Mouse (Mus musculus) hindbrain, embryonic 14.5 days (tissue): Measurements from ENCODE around the gene Slc9a3. TPM values are rescaled to one million over a fixed set of nuclear protein-coding genes. Genes with fewer than 3 reads are reported as not detected.

Source experiments
- ATAC-seq: fragments of 200-750 bp; cut with Nextera tagmentation; 2 replicates; pipeline ENCODE4 v1.8.0; 2017; ENCODE audit warnings: moderate number of reproducible peaks, mild to moderate bottlenecking, moderate TSS enrichment, moderate library complexity; ENCODE audit not compliant: low FRiP score
- DNase-seq: peaks from one replicate; pipeline ENCODE4 v3.0.0-alpha.2; 2015; ENCODE audit warnings: low spot score
- H3K27ac ChIP-seq: fragments of 300-500 bp; sonication (generic); 2 replicates; pipeline ENCODE4 v1.5.1; 2014; ENCODE audit warnings: mild to moderate bottlenecking, moderate library complexity
- H3K27me3 ChIP-seq: fragments of 300-500 bp; sonication (generic); 2 replicates; pipeline ENCODE4 v1.6.1; 2014; ENCODE audit warnings: mild to moderate bottlenecking, low read length, mixed read lengths; ENCODE audit not compliant: control insufficient read depth, insufficient read depth
- H3K36me3 ChIP-seq: fragments of 300-500 bp; sonication (generic); replicated peaks from 2 replicates; pipeline ENCODE4 v1.6.1; 2014; ENCODE audit not compliant: control insufficient read depth, insufficient read depth
- H3K4me1 ChIP-seq: fragments of 300-500 bp; sonication (generic); replicated peaks from 2 replicates; pipeline ENCODE4 v1.6.1; 2014; ENCODE audit warnings: antibody characterized with exemption, low read length, mixed read lengths; ENCODE audit not compliant: control insufficient read depth, insufficient read depth
- H3K4me2 ChIP-seq: fragments of 300-500 bp; sonication (generic); replicated peaks from 2 replicates; pipeline ENCODE4 v1.6.1; 2014; ENCODE audit warnings: mild to moderate bottlenecking, moderate library complexity
- H3K4me3 ChIP-seq: fragments of 300-500 bp; sonication (generic); replicated peaks from 2 replicates; pipeline ENCODE4 v1.5.1; 2014; ENCODE audit warnings: mild to moderate bottlenecking, low read length
- H3K9ac ChIP-seq: fragments of 300-500 bp; sonication (generic); 2 replicates; pipeline ENCODE4 v1.6.1; 2014
- H3K9me3 ChIP-seq: fragments of 300-500 bp; sonication (generic); 2 replicates; pipeline ENCODE4 v1.6.1; 2016; ENCODE audit warnings: low read length; ENCODE audit not compliant: control insufficient read depth
- WGBS: fragments of 180-500 bp; shearing (Covaris S2); extraction: QIAGEN DNeasy Blood & Tissue Kit; methylation state at CpG from one replicate; pipeline ENCODE4 v1.1.7; 2014; 5-methylcytosine and 5-hydroxymethylcytosine counted together
- polyA plus RNA-seq: library from polyadenylated mRNA; unstranded; fragments of >200 nt; fragmentation: Nextera tagmentation; extraction: Ambion mirVana; gene quantifications from 2 replicates; pipeline ENCODE4 v1.2.1, GENCODE M21; 2014

The Slc9a3 gene
- polyA plus RNA-seq, 1 experiment from 2014 or later, result 0.46 TPM

DNA sequence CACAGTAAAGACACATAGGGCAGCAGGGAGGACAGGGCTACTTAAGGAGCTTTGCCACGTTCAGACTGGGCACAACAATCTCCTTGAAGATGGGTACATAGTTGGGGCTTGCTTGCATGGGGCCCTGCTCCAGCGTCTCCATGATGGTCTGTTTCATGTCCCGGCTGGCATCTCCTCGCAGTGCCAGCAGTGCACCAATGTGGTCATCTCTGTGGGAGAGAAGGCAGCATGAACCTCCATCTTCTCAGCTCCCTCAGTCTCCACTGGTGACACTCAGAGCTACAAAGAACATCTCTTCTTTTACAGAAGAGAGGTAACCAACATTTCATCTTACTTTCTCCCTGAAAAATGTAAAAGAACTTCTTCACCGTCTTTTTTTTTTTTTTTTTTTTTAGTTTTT is 50.8 kb downstream of the Slc9a3 start:
- Histone ChIP-seq H3K36me3 (peaks cover 64% of the 10 kb centered on the region), H3K4me2 (no peak overlapping the region), H3K9me3 (no peaks in the 10 kb centered on the region), H3K9ac (no peak overlapping the region), H3K27me3 (no peaks in the 10 kb centered on the region), H3K4me1 (0 out of 2 replicates have a peak, but pooled peaks cover 3% of the 10 kb centered on the region), H3K4me3 (no peak overlapping the region), H3K27ac (no peak overlapping the region)
- no peak for ATAC-seq
- DNase-seq, result no peak
- 91% methylated on average over 5 of the region's 5 CpGs for WGBS

DNA sequence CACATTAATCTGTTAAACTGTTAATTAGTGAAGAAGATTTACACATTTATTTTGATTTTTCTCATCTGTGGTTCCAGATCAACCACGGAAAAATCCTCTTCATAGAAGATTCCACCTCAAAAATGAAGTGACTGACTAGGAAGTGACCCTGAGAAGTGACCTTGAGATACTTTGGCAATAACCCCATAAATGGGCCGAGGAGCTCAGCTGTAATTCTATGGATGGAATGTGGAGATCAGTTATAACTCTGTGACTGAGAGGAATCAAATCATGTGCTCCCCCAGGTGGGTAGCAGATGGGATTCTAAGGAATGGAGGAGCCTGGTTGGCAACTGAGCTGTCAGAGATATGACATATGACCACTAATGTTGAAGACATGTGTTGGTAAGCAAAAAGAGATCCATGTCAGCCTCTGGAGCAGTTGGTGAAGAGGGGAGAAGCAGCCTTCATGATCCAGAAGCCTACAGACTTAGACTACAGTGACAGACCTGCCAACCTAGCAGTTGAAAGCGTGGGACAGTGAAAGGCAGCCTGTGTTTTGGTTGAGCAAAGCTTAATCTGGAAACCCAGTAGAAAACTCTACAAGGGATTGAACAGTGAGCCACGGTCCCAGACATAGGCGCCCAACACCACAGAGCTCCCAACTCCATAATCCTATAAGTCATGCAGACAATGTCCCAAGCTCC is 61.9 kb downstream of the Slc9a3 start:
- H3K36me3 ChIP-seq, result peaks cover 71% of the 10 kb centered on the region
- no peak for DNase-seq
- no peak overlapping the region for H3K4me3 ChIP-seq
- H3K9me3 ChIP-seq, result no peaks in the 10 kb centered on the region
- H3K4me2 ChIP-seq, result no peak overlapping the region
- no peak overlapping the region for H3K9ac ChIP-seq
- H3K27ac ChIP-seq, result no peak overlapping the region
- no peaks in the 10 kb centered on the region for H3K4me1 ChIP-seq
- ATAC-seq, result no peak
- whole genome bisulfite sequencing, result 91% methylated on average over 5 of the region's 5 CpGs
- H3K27me3 ChIP-seq, result no peaks in the 10 kb centered on the region

DNA sequence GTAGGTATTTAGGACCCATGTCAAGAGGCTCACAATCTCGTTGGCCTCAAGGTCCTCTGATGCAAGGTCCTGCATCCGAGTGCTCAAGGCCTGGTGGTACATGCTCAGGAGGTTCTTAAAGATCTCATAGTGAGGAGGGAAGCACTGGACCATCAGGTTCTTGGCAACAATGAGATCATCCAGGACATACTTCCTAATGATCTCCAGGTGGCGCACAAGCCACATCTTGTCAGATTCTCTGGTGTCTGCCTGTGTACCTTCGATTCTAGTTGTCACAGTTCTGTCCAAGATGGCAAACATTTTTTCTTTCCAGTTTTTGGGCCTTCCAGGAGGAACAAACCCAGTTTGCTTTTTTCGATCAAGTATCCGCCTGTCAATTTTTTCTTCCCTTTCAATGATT is 71.4 kb downstream of the Slc9a3 start:
- Histone ChIP-seq H3K4me2 (no peak overlapping the region), H3K27ac (no peak overlapping the region), H3K9me3 (no peaks in the 10 kb centered on the region), H3K4me1 (no peaks in the 10 kb centered on the region), H3K4me3 (no peak overlapping the region), H3K27me3 (no peaks in the 10 kb centered on the region), H3K9ac (no peak overlapping the region), H3K36me3 (peaks cover 85% of the 10 kb centered on the region)
- 0 out of 2 replicates have a peak, but pooled peaks have one; percentile 46 for ATAC-seq
- DNase-seq, result peak; percentile 33
- 88% methylated on average over 6 of the region's 6 CpGs for WGBS

DNA sequence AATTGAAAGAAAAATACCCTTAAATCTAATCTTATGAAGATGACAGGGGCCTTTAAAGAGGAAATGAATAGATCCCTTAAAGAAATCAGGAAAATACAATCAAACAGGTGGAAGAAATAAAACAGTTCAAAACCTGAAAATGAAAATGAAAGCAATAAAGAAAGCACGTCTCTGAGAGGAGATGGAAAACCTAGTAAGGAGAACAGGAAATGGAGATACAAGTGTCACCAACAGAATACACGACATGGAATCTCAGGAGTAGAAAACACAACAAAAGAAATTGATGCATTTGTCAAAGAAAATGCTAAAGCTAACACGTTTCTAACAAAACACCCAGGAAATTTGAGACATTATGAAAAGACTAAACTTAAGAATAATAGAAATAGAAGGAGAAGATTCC is 75.2 kb downstream of the Slc9a3 start:
- H3K9ac ChIP-seq, result no peak overlapping the region
- H3K36me3 ChIP-seq, result peaks cover 67% of the 10 kb centered on the region
- no peak overlapping the region for H3K27ac ChIP-seq
- H3K4me3 ChIP-seq, result no peak overlapping the region
- DNase-seq (no peak), ATAC-seq (no peak)
- no peaks in the 10 kb centered on the region for H3K4me1 ChIP-seq
- no peak overlapping the region for H3K4me2 ChIP-seq
- no peaks in the 10 kb centered on the region for H3K9me3 ChIP-seq
- H3K27me3 ChIP-seq, result no peaks in the 10 kb centered on the region
- 85% methylated on average over 3 of the region's 3 CpGs for WGBS

DNA sequence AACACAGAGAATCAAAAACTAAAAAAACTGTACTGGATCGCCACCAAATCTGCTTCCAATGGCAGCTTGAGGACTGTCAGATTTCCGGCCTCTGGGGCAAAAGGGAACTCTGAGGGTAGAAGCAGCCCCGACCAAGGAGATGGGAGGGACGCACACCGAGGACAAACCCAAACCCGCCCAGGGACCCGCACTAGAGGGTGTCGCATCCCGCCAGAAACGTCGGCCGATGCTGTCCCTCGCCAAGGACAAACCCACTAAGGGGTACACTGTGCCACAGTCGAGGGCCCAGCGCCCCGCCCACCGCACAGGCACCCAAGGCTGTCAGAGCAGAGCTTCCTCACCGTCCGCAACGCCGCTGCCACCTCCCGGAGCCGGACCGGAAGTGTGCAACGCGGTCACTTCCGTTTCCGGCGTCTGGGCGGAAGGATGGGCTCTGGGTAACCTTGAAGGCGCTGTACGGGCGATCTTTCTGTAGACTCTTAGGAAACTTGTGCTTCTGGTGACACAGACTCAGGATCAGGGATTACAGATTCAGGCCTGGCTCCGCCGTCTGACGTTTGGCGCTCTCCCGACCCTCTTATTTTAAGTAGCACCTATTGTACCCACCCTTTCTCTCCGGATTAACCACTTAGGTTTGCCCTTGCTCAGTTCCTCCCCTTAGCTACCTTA is 87.2 kb downstream of the Slc9a3 start, which contains the start of gene Exoc3:
Gene Exoc3 (minus strand): TSS at position 416 of the 669 bp plus-strand sequence.
- Histone ChIP-seq H3K4me2 (peak within 1 kb of the TSS; percentile 90), H3K27me3 (no peaks in the 10 kb centered on the region), H3K9ac (peak within 1 kb of the TSS; percentile 70), H3K4me1 (peaks cover 22% of the 10 kb centered on the region), H3K9me3 (no peaks in the 10 kb centered on the region), H3K27ac (peak within 1 kb of the TSS; percentile 85), H3K4me3 (peak within 1 kb of the TSS; percentile 53), H3K36me3 (peaks cover 22% of the 10 kb centered on the region)
- DNase-seq (peak; percentile 90), ATAC-seq (peak; percentile 98)
- WGBS, result under 1% methylated on average over 39 of the region's 39 CpGs

DNA sequence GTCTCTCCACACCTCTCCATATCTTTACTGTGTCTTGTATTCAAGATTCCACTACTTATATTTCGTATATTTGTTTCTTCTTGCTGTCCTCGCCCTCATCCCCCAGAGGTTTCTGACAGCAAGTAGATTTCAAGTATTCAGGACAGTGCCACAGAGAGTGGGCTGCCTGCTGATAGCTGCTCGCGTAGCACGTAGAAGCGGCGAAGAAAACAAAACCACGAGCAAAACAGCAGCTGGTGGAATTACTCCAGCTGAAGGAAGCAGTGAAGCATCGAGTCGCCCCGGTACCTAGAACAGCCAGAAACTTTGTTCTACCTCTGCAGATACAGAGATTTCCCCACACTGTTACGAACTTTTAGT is 87.7 kb downstream of the Slc9a3 start:
- Histone ChIP-seq H3K9me3 (no peaks in the 10 kb centered on the region), H3K9ac (peak overlapping the region; percentile 70), H3K36me3 (peaks cover 18% of the 10 kb centered on the region), H3K4me1 (peaks cover 22% of the 10 kb centered on the region), H3K4me2 (peak overlapping the region; percentile 90), H3K27me3 (no peaks in the 10 kb centered on the region), H3K4me3 (peak overlapping the region; percentile 53), H3K27ac (peak overlapping the region; percentile 85)
- no peak for DNase-seq
- WGBS, result 16% methylated on average over 12 of the region's 12 CpGs
- no peak; the same call in 1 of the 2 replicates for ATAC-seq

DNA sequence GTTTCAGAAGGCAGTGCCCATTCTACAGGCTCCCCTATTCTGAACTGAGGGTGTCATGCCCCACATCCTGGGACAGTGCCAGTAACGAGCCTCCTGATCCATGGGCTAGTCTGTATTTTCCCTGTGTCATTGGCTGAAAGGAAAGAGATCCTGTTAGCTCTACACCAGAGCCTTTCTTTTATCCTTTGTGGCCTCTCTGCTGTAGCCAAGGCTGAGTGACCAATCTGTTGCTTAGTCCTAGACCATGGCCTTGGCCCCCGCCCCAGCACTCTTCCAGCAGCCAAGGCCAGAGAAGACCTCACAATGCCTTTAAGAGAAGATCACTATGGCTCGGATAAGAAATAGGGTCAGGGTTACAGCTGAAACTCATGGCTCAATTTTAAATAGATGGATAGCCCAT is 97.2 kb downstream of the Slc9a3 start:
- Histone ChIP-seq H3K9ac (no peak overlapping the region), H3K9me3 (no peaks in the 10 kb centered on the region), H3K27ac (no peak overlapping the region), H3K36me3 (no peaks in the 10 kb centered on the region), H3K4me2 (no peak overlapping the region), H3K27me3 (no peaks in the 10 kb centered on the region), H3K4me3 (no peak overlapping the region), H3K4me1 (no peaks in the 10 kb centered on the region)
- DNase-seq (no peak), ATAC-seq (no peak)
- 85% methylated on average over 3 of the region's 3 CpGs for WGBS

Other genes starting within 250 kb of the Slc9a3 start
- gene Trip13, start 183.7 kb upstream of the Slc9a3 start, polyA plus RNA-seq, result 10.0 and 11.7 TPM in 2 replicates
- gene Brd9, start 183.6 kb upstream of the Slc9a3 start, polyA plus RNA-seq, result 80.6 and 86.8 TPM in 2 replicates
- not detected in 2 replicates for gene Zdhhc11, start 157.6 kb upstream of the Slc9a3 start, polyA plus RNA-seq
- gene Tppp, start 112.0 kb upstream of the Slc9a3 start, polyA plus RNA-seq, result 13.4 and 15.7 TPM in 2 replicates
- 7.5 and 9.3 TPM in 2 replicates for gene Cep72, start 59.2 kb upstream of the Slc9a3 start, polyA plus RNA-seq
- gene Exoc3, start 87.3 kb downstream of the Slc9a3 start, polyA plus RNA-seq, result 125 and 133 TPM in 2 replicates
- gene Ahrr, start 170.9 kb downstream of the Slc9a3 start, polyA plus RNA-seq, result 0.51 and 0.52 TPM in 2 replicates
- 126 and 138 TPM in 2 replicates for gene Pdcd6, start 196.1 kb downstream of the Slc9a3 start, polyA plus RNA-seq
- 195 and 217 TPM in 2 replicates for gene Sdha, start 228.8 kb downstream of the Slc9a3 start, polyA plus RNA-seq
- gene Ccdc127, start 228.9 kb downstream of the Slc9a3 start, polyA plus RNA-seq, result 46.2 and 46.8 TPM in 2 replicates
- gene Lrrc14b, start 242.5 kb downstream of the Slc9a3 start, polyA plus RNA-seq, result not detected in 2 replicates